Mouse (Mus musculus) olfactory bulb, adult 2 months (tissue): Measurements from ENCODE around the gene Prox2.

Source experiments
- CTCF ChIP-seq: fragments of 200-500 bp; IDR thresholded peaks from 2 replicates; pipeline ENCODE4 v1.5.1; 2012; ENCODE audit warnings: low read depth, mild to moderate bottlenecking, low read length, moderate library complexity; ENCODE audit not compliant: insufficient read depth
- POLR2A ChIP-seq: fragments of 200-500 bp; IDR thresholded peaks from 2 replicates; pipeline ENCODE4 v1.6.1; 2012; ENCODE audit warnings: mild to moderate bottlenecking, low read depth, low read length, moderate library complexity; ENCODE audit not compliant: insufficient read depth

DNA sequence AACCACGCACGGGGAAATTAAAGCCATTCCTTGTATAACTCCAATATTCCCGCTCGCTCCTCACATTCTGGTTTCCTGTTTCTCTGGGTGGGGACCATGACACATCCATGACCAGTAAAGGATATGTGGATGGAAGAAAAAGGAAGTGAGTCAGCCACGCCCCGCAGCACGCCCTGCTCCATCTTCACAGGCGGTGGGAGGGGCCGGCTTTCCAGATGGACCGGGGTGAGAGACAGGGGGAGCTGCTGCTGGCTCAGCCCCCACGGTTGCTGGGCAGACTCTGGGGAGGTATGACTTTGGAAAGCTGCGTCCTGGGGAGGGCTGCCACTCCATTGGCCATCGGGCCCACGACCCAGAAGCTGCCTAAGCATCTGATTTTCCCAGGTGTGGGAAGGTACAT is 16.5 kb downstream of the Prox2 start:
- no peak for TF ChIP-seq POLR2A
- no peak for TF ChIP-seq CTCF
